Mouse (Mus musculus) intestine, postnatal 0 days (tissue): Measurements from ENCODE around the gene Bfsp1. TPM values are rescaled to one million over a fixed set of nuclear protein-coding genes. Genes with fewer than 3 reads are reported as not detected.

Experiments used
- ATAC-seq: fragments of 200-750 bp; cut with Nextera tagmentation; 2 replicates; pipeline ENCODE4 v1.8.0; 2017; ENCODE audit warnings: mild to moderate bottlenecking, moderate TSS enrichment, moderate library complexity
- H3K27ac ChIP-seq: fragments of 300-500 bp; sonication (generic); 2 replicates; pipeline ENCODE4 v1.5.1; 2014; ENCODE audit warnings: mild to moderate bottlenecking, low read depth, low read length, moderate library complexity
- H3K27me3 ChIP-seq: fragments of 300-500 bp; sonication (generic); replicated peaks from 2 replicates; pipeline ENCODE4 v1.6.1; 2014; ENCODE audit warnings: low read length, mixed read lengths; ENCODE audit not compliant: control insufficient read depth, insufficient read depth
- H3K36me3 ChIP-seq: fragments of 300-500 bp; sonication (generic); 2 replicates; pipeline ENCODE4 v1.6.1; 2014; ENCODE audit warnings: mild to moderate bottlenecking, moderate library complexity; ENCODE audit not compliant: control insufficient read depth, insufficient read depth
- H3K4me1 ChIP-seq: fragments of 300-500 bp; sonication (generic); replicated peaks from 2 replicates; pipeline ENCODE4 v1.6.1; 2014; ENCODE audit warnings: antibody characterized with exemption, low read length, mixed read lengths; ENCODE audit not compliant: control insufficient read depth, insufficient read depth
- H3K4me2 ChIP-seq: fragments of 300-500 bp; sonication (generic); replicated peaks from 2 replicates; pipeline ENCODE4 v1.6.1; 2014; ENCODE audit warnings: low read depth, mild to moderate bottlenecking, moderate library complexity
- H3K4me3 ChIP-seq: fragments of 300-500 bp; sonication (generic); 2 replicates; pipeline ENCODE4 v1.5.1; 2014; ENCODE audit warnings: low read depth, low read length
- H3K9ac ChIP-seq: fragments of 300-500 bp; sonication (generic); 2 replicates; pipeline ENCODE4 v1.6.1; 2014; ENCODE audit warnings: mild to moderate bottlenecking, low read depth, low read length
- H3K9me3 ChIP-seq: fragments of 300-500 bp; sonication (generic); 2 replicates; pipeline ENCODE4 v1.6.1; 2016; ENCODE audit warnings: mixed run types; ENCODE audit not compliant: control insufficient read depth
- CTCF ChIP-seq: sonication (generic); IDR thresholded peaks from 2 replicates; pipeline ENCODE4 v1.5.1; 2016; ENCODE audit warnings: low read depth, mild to moderate bottlenecking, control low read depth, antibody characterized with exemption, moderate library complexity
- WGBS: fragments of 180-500 bp; shearing (Covaris S2); extraction: QIAGEN DNeasy Blood & Tissue Kit; methylation state at CpG from one replicate; pipeline ENCODE4 v1.1.7; 2014; 5-methylcytosine and 5-hydroxymethylcytosine counted together
- polyA plus RNA-seq: library from polyadenylated mRNA; unstranded; fragments of >200 nt; fragmentation: Nextera tagmentation; extraction: Ambion mirVana; gene quantifications from 2 replicates; pipeline ENCODE4 v1.2.1, GENCODE M21; 2015

Gene Bfsp1
- polyA plus RNA-seq, 1 experiment from 2014 or later: 4.5 TPM

- no peak for TF ChIP-seq CTCF
- no peak for ATAC-seq
- WGBS: 91% methylated on average over 4 of the region's 4 CpGs
- no peak overlapping the region for H3K9ac ChIP-seq
- no peaks in the 10 kb centered on the region for H3K36me3 ChIP-seq
- no peaks in the 10 kb centered on the region for H3K9me3 ChIP-seq
- no peak overlapping the region for H3K27ac ChIP-seq
- H3K4me3 ChIP-seq: no peak overlapping the region
- no peaks in the 10 kb centered on the region for H3K27me3 ChIP-seq
- H3K4me2 ChIP-seq: no peak overlapping the region
- H3K4me1 ChIP-seq: no peaks in the 10 kb centered on the region
Measured at GRCm38 (mm10) chr2:143882002-143882401, 19.0 kb upstream of the Bfsp1 start.

- no peak overlapping the region for H3K9ac ChIP-seq
- H3K4me2 ChIP-seq: no peak overlapping the region
- no peaks in the 10 kb centered on the region for H3K27me3 ChIP-seq
- H3K4me1 ChIP-seq: no peaks in the 10 kb centered on the region
- no peaks in the 10 kb centered on the region for H3K9me3 ChIP-seq
- no peak for ATAC-seq
- WGBS: 89% methylated on average over 6 of the region's 6 CpGs
- H3K36me3 ChIP-seq: no peaks in the 10 kb centered on the region
- no peak overlapping the region for H3K27ac ChIP-seq
- H3K4me3 ChIP-seq: no peak overlapping the region
- no peak for TF ChIP-seq CTCF
Measured at GRCm38 (mm10) chr2:143879311-143879710, 16.3 kb upstream of the Bfsp1 start.

DNA sequence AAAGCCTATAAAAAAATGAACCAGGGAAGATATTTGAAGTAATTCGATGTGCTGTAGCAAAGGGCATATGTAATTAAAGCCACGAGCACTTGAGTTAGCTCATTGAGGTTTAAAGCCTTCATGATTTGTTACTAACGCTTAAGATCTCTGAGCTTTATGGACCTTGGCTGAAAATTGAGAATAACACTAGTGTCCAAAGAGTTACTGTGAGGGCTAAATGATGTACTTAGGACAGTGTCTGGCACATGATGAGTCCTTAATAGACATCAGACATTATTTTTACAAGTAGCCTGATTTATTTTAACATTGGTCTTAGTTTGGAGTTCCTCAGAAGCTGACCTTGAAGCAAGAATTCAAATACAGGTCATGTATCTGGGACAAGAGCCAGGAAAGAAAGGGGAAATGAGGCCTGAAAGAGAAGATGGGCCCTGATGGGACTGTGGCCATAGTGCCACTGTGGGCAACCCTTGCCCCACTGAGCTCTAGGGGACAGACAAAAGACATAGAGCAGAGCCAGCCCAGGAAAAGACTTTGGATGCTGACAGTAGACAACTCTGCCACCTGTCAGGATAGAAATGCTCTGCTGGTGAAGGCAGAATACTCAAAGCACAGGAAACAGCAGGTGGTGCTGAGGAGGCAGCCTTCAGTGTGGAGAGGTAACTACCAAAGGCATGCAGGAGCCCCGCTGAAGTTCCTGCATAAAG is 14.1 kb upstream of the Bfsp1 start:
- peak; percentile 78 for TF ChIP-seq CTCF
- no peaks in the 10 kb centered on the region for H3K27me3 ChIP-seq
- H3K4me3 ChIP-seq: no peak overlapping the region
- H3K4me1 ChIP-seq: no peaks in the 10 kb centered on the region
- ATAC-seq: no peak
- 58% methylated on average over 4 of the region's 4 CpGs for whole genome bisulfite sequencing
- no peak overlapping the region for H3K4me2 ChIP-seq
- no peaks in the 10 kb centered on the region for H3K9me3 ChIP-seq
- no peaks in the 10 kb centered on the region for H3K36me3 ChIP-seq
- H3K27ac ChIP-seq: no peak overlapping the region
- no peak overlapping the region for H3K9ac ChIP-seq

- WGBS: 49% methylated on average over 1 of the region's 1 CpGs
- Histone ChIP-seq H3K27me3 (no peaks in the 10 kb centered on the region), H3K27ac (no peak overlapping the region), H3K9me3 (no peaks in the 10 kb centered on the region), H3K4me1 (no peaks in the 10 kb centered on the region), H3K9ac (no peak overlapping the region), H3K4me3 (no peak overlapping the region), H3K36me3 (no peaks in the 10 kb centered on the region), H3K4me2 (no peak overlapping the region)
- no peak for TF ChIP-seq CTCF
- ATAC-seq: no peak
Measured at GRCm38 (mm10) chr2:143876026-143876425, 13.1 kb upstream of the Bfsp1 start.

GRCm38 (mm10) chr2:143870936-143871688 is 8.1 kb upstream of the Bfsp1 start:
- no peak overlapping the region for H3K4me3 ChIP-seq
- ATAC-seq: peak; percentile 75
- 0 out of 2 replicates have a peak overlapping the region, but pooled peaks have one; percentile 31 for H3K4me2 ChIP-seq
- H3K36me3 ChIP-seq: no peaks in the 10 kb centered on the region
- no peaks in the 10 kb centered on the region for H3K27me3 ChIP-seq
- no peak overlapping the region for H3K9ac ChIP-seq
- no peaks in the 10 kb centered on the region for H3K9me3 ChIP-seq
- H3K27ac ChIP-seq: no peak overlapping the region
- 31% methylated on average over 10 of the region's 10 CpGs for WGBS
- H3K4me1 ChIP-seq: no peaks in the 10 kb centered on the region
- no peak for TF ChIP-seq CTCF

DNA sequence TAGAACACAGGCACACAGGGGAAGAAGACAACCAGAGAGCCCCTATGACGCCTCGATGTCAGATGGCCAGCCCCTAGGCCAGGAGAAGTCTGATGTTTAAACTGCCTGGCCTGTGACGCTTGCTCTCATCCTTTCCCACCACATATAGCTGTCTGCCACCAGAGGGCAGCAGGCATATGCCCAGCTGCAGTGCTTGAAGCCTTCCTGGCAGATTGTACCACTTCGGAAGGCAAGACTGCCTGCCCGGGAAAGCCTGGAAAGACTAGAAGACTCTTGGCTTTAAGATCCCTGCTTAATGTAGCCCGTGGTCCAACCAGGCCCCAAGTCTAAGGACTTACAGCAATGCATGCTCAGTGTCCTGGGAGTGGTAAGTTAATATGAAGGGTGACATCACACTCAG is 4.4 kb upstream of the Bfsp1 start:
- peak; percentile 52 for ATAC-seq
- Histone ChIP-seq H3K9me3 (no peaks in the 10 kb centered on the region), H3K4me1 (0 out of 2 replicates have a peak, but pooled peaks cover 2% of the 10 kb centered on the region), H3K4me2 (peak overlapping the region; percentile 54), H3K27ac (no peak overlapping the region), H3K9ac (no peak overlapping the region), H3K4me3 (0 out of 2 replicates have a peak overlapping the region, but pooled peaks have one; percentile 11), H3K27me3 (no peaks in the 10 kb centered on the region), H3K36me3 (no peaks in the 10 kb centered on the region)
- WGBS: 5% methylated on average over 6 of the region's 6 CpGs
- peak; percentile 99 for TF ChIP-seq CTCF
